Mouse (Mus musculus) ES-Bruce4 (cell line): ENCODE measurements around the gene Zfp319.
A peak's percentile ranks its signal among the peaks of the same experiment; 100 is the strongest.

ENCODE experiments used
- CTCF ChIP-seq: IDR thresholded peaks from one replicate; pipeline ENCODE4 v1.8.1; 2011; ENCODE audit warnings: low read depth, low read length
- EP300 ChIP-seq: IDR thresholded peaks from 2 replicates; pipeline ENCODE4 v1.6.1; 2011; ENCODE audit warnings: low read depth, low read length; ENCODE audit not compliant: insufficient read depth

- no peak for TF ChIP-seq EP300
- peak; percentile 35 for TF ChIP-seq CTCF
Measured at GRCm38 (mm10) chr8:95320224-95321139, 11.3 kb downstream of the Zfp319 start.
